Mouse (Mus musculus): Measurements from ENCODE around the gene 1110051M20Rik. TPM values are rescaled to one million over a fixed set of nuclear protein-coding genes. Genes with fewer than 3 reads are reported as not detected.

1110051M20Rik gene
- polyA plus RNA-seq, 1 experiment from 2014 or later, result 66.9 TPM

DNA sequence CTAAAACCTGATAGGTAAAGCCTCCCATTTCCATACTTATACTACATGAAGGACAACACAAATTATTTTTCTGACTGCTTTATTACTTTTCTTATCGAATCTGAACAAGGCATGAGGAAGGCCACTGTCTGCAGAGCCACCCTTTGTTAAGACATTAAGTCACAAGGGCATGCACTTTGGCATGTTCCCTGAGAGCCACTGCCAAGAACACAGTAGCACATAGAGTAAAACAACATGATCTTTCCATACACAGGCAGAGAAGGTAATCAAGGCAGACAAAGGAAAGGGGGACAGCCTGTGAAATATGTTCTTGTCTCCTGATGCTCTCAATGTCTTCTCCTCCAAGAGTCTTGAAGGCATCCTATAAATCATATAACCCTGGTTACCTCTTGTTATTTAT lies 30.7 kb downstream of the 1110051M20Rik start:
- ATAC-seq (ENCODE audit: insufficient number of reproducible peaks, insufficient read depth, low FRiP score, low TSS enrichment, low read depth), result no peak
- no peaks in the 10 kb centered on the region for H3K27me3 ChIP-seq
- no peak overlapping the region for H3K4me3 ChIP-seq
- no peak overlapping the region for H3K4me2 ChIP-seq
- WGBS, result 87% methylated on average over 1 of the region's 1 CpGs
- H3K36me3 ChIP-seq, result no peaks in the 10 kb centered on the region
- H3K4me1 ChIP-seq, result peaks cover 21% of the 10 kb centered on the region
- no peak overlapping the region for H3K9ac ChIP-seq
- H3K9me3 ChIP-seq, result no peaks in the 10 kb centered on the region
- no peak overlapping the region for H3K27ac ChIP-seq

- no peak overlapping the region for H3K4me2 ChIP-seq
- 59% methylated on average over 5 of the region's 5 CpGs for WGBS
- no peaks in the 10 kb centered on the region for H3K9me3 ChIP-seq
- no peak for ATAC-seq (ENCODE audit: insufficient number of reproducible peaks, insufficient read depth, low FRiP score, low TSS enrichment, low read depth)
- H3K36me3 ChIP-seq, result no peaks in the 10 kb centered on the region
- H3K4me1 ChIP-seq, result peaks cover 21% of the 10 kb centered on the region
- no peaks in the 10 kb centered on the region for H3K27me3 ChIP-seq
- peak overlapping the region; percentile 79 for H3K27ac ChIP-seq
- H3K9ac ChIP-seq, result no peak overlapping the region
- no peak overlapping the region for H3K4me3 ChIP-seq
Measured at GRCm38 (mm10) chr2:91412361-91412760, 32.1 kb downstream of the 1110051M20Rik start.

GRCm38 (mm10) chr2:91411473-91411872 lies 33.0 kb downstream of the 1110051M20Rik start:
- peak overlapping the region; percentile 79 for H3K27ac ChIP-seq
- H3K9ac ChIP-seq, result no peak overlapping the region
- 22% methylated on average over 2 of the region's 2 CpGs for WGBS
- peaks cover 21% of the 10 kb centered on the region for H3K4me1 ChIP-seq
- no peaks in the 10 kb centered on the region for H3K9me3 ChIP-seq
- no peaks in the 10 kb centered on the region for H3K27me3 ChIP-seq
- peak overlapping the region; percentile 10; the same call in 1 of the 2 replicates for H3K4me2 ChIP-seq
- H3K36me3 ChIP-seq, result no peaks in the 10 kb centered on the region
- no peak overlapping the region for H3K4me3 ChIP-seq
- peak; percentile 80 for ATAC-seq (ENCODE audit: insufficient number of reproducible peaks, insufficient read depth, low FRiP score, low TSS enrichment, low read depth)

DNA sequence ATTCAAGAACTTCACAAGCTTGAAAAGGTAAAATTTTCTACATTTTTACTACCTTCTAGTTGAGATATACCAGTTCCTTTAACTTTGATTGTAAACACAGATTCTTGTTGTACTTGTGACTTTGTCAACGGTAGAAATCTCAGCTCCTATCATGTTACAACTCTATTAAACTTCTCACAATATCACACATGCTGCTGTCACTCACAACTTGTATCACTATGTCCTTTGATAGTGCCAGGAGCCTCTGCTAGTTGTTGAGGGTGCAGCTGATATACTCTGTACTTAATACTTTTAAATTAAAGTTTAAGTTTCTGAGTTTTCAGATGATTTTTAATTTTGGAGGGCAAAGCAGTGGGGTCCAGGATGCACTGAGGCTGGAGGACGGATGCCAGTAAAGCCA lies 36.5 kb downstream of the 1110051M20Rik start:
- no peaks in the 10 kb centered on the region for H3K9me3 ChIP-seq
- no peak overlapping the region for H3K9ac ChIP-seq
- 68% methylated on average over 2 of the region's 2 CpGs for WGBS
- H3K4me1 ChIP-seq, result peaks cover 18% of the 10 kb centered on the region
- H3K4me2 ChIP-seq, result no peak overlapping the region
- H3K4me3 ChIP-seq, result no peak overlapping the region
- no peaks in the 10 kb centered on the region for H3K27me3 ChIP-seq
- H3K36me3 ChIP-seq, result no peaks in the 10 kb centered on the region
- ATAC-seq (ENCODE audit: insufficient number of reproducible peaks, insufficient read depth, low FRiP score, low TSS enrichment, low read depth), result no peak
- H3K27ac ChIP-seq, result no peak overlapping the region

DNA sequence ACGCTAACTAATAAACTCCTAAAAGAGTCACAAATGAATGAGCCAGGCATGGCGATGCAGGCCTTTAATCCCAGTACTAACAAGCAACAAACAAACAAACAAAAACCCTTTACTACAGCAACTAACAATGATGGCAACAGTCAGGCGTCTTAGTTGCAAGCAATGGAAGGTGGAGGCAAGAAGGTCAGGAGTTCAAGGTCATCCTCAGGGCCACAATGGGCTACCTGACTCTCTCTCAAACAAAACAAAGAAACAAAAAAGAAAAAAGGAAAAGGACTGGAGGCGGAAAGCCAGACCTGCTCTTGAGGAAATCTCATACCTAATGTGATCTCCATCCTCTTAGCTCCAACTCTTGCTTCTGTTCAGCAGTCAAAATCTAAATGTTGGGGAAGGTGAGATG lies 39.4 kb downstream of the 1110051M20Rik start:
- no peak overlapping the region for H3K4me3 ChIP-seq
- H3K9me3 ChIP-seq, result no peaks in the 10 kb centered on the region
- H3K4me2 ChIP-seq, result no peak overlapping the region
- no peak overlapping the region for H3K27ac ChIP-seq
- no peaks in the 10 kb centered on the region for H3K36me3 ChIP-seq
- H3K4me1 ChIP-seq, result no peaks in the 10 kb centered on the region
- ATAC-seq (ENCODE audit: insufficient number of reproducible peaks, insufficient read depth, low FRiP score, low TSS enrichment, low read depth), result no peak
- no peak overlapping the region for H3K9ac ChIP-seq
- no peaks in the 10 kb centered on the region for H3K27me3 ChIP-seq
- 84% methylated on average over 4 of the region's 4 CpGs for WGBS

- ATAC-seq (ENCODE audit: insufficient number of reproducible peaks, insufficient read depth, low FRiP score, low TSS enrichment, low read depth), result 0 out of 2 replicates have a peak, but pooled peaks have one; percentile 15
- H3K27ac ChIP-seq, result 0 out of 2 replicates have a peak overlapping the region, but pooled peaks have one; percentile 36
- no peaks in the 10 kb centered on the region for H3K9me3 ChIP-seq
- H3K9ac ChIP-seq, result no peak overlapping the region
- no peak overlapping the region for H3K4me2 ChIP-seq
- H3K27me3 ChIP-seq, result no peaks in the 10 kb centered on the region
- H3K4me3 ChIP-seq, result no peak overlapping the region
- H3K4me1 ChIP-seq, result no peaks in the 10 kb centered on the region
- 14% methylated on average over 2 of the region's 2 CpGs for WGBS
- H3K36me3 ChIP-seq, result no peaks in the 10 kb centered on the region
Measured at GRCm38 (mm10) chr2:91399727-91400126, 44.8 kb downstream of the 1110051M20Rik start.

DNA sequence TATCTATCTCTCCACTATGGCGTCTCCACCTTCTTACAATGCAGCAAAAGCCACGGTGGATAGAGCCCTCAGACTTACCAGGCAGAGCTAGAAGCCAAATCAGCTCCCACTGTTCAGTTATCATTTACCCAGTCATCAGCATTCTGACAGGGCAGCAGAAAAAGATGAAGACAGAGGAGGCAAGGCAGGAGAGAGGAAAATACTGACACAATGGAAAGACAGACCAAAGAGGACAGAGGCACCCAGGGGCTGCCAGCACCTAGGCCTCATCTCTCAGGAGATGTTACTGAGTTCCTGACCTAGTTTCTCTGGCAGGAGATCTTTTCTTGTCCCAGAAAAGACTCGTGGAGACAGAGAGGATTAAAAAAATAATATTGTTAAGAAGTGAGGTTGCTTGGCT lies 45.3 kb downstream of the 1110051M20Rik start:
- Histone ChIP-seq H3K4me1 (no peaks in the 10 kb centered on the region), H3K27me3 (no peaks in the 10 kb centered on the region), H3K36me3 (no peaks in the 10 kb centered on the region), H3K27ac (no peak overlapping the region), H3K9ac (no peak overlapping the region), H3K4me2 (no peak overlapping the region), H3K4me3 (no peak overlapping the region), H3K9me3 (no peaks in the 10 kb centered on the region)
- WGBS, result 39% methylated on average over 3 of the region's 3 CpGs
- no peak for ATAC-seq (ENCODE audit: insufficient number of reproducible peaks, insufficient read depth, low FRiP score, low TSS enrichment, low read depth)

- no peak overlapping the region for H3K4me2 ChIP-seq
- H3K9ac ChIP-seq, result no peak overlapping the region
- H3K4me1 ChIP-seq, result peaks cover 7% of the 10 kb centered on the region; the same call in 1 of the 2 replicates
- no peaks in the 10 kb centered on the region for H3K27me3 ChIP-seq
- H3K27ac ChIP-seq, result no peak overlapping the region
- no peaks in the 10 kb centered on the region for H3K9me3 ChIP-seq
- WGBS, result 78% methylated on average over 4 of the region's 4 CpGs
- ATAC-seq (ENCODE audit: insufficient number of reproducible peaks, insufficient read depth, low FRiP score, low TSS enrichment, low read depth), result no peak
- H3K4me3 ChIP-seq, result no peak overlapping the region
- H3K36me3 ChIP-seq, result no peaks in the 10 kb centered on the region
Measured at GRCm38 (mm10) chr2:91394078-91394477, 50.4 kb downstream of the 1110051M20Rik start.

- Histone ChIP-seq H3K27ac (no peak overlapping the region), H3K4me2 (no peak overlapping the region), H3K9ac (no peak overlapping the region), H3K4me3 (no peak overlapping the region), H3K9me3 (no peaks in the 10 kb centered on the region), H3K4me1 (peaks cover 32% of the 10 kb centered on the region), H3K27me3 (no peaks in the 10 kb centered on the region), H3K36me3 (no peaks in the 10 kb centered on the region)
- 43% methylated on average over 3 of the region's 3 CpGs for WGBS
- ATAC-seq (ENCODE audit: insufficient number of reproducible peaks, insufficient read depth, low FRiP score, low TSS enrichment, low read depth), result no peak
Measured at GRCm38 (mm10) chr2:91388738-91389137, 55.8 kb downstream of the 1110051M20Rik start.

- no peak for ATAC-seq (ENCODE audit: insufficient number of reproducible peaks, insufficient read depth, low FRiP score, low TSS enrichment, low read depth)
- WGBS, result 41% methylated on average over 3 of the region's 3 CpGs
- Histone ChIP-seq H3K36me3 (no peaks in the 10 kb centered on the region), H3K27me3 (no peaks in the 10 kb centered on the region), H3K27ac (no peak overlapping the region), H3K9me3 (no peaks in the 10 kb centered on the region), H3K4me1 (peaks cover 32% of the 10 kb centered on the region), H3K9ac (no peak overlapping the region), H3K4me2 (no peak overlapping the region), H3K4me3 (no peak overlapping the region)
Measured at GRCm38 (mm10) chr2:91388281-91388680, 56.2 kb downstream of the 1110051M20Rik start.

GRCm38 (mm10) chr2:91387287-91387958 lies 57.1 kb downstream of the 1110051M20Rik start:
- peaks cover 32% of the 10 kb centered on the region for H3K4me1 ChIP-seq
- H3K9ac ChIP-seq, result no peak overlapping the region
- 86% methylated on average over 6 of the region's 6 CpGs for WGBS
- no peaks in the 10 kb centered on the region for H3K9me3 ChIP-seq
- H3K27ac ChIP-seq, result peak overlapping the region; percentile 61
- H3K36me3 ChIP-seq, result no peaks in the 10 kb centered on the region
- H3K4me3 ChIP-seq, result no peak overlapping the region
- ATAC-seq (ENCODE audit: insufficient number of reproducible peaks, insufficient read depth, low FRiP score, low TSS enrichment, low read depth), result no peak
- H3K27me3 ChIP-seq, result no peaks in the 10 kb centered on the region
- no peak overlapping the region for H3K4me2 ChIP-seq

GRCm38 (mm10) chr2:91386547-91387286 lies 57.8 kb downstream of the 1110051M20Rik start:
- H3K4me3 ChIP-seq, result no peak overlapping the region
- no peak overlapping the region for H3K9ac ChIP-seq
- no peak overlapping the region for H3K4me2 ChIP-seq
- H3K27ac ChIP-seq, result peak overlapping the region; percentile 61
- H3K27me3 ChIP-seq, result no peaks in the 10 kb centered on the region
- WGBS, result 43% methylated on average over 5 of the region's 5 CpGs
- H3K9me3 ChIP-seq, result no peaks in the 10 kb centered on the region
- no peaks in the 10 kb centered on the region for H3K36me3 ChIP-seq
- H3K4me1 ChIP-seq, result peaks cover 32% of the 10 kb centered on the region
- ATAC-seq (ENCODE audit: insufficient number of reproducible peaks, insufficient read depth, low FRiP score, low TSS enrichment, low read depth), result no peak
